In the genomic region with DNA sequence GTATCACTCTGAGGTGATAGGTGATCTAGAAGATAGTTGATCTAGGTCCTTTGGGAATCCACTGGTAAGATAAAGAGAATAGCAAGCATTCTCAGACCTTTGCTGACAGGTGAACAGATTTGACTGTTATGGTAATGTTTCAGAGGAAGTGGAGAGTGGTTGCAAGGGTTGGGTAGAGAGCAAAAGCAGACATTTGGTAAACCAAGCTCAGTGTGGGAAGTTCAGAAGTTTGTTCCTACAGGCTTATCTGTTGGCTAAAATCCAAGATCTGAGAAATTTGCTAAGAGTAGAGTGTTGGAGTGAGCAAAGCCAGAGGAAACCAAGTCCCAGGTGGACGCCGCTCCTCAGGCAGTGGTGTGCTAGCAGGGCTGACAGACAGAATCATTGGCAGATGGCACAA, we compare ENCODE assay signal across 17 mouse cellular contexts. TPM values are rescaled to one million over a fixed set of nuclear protein-coding genes. Genes with fewer than 3 reads are reported as not detected.
"Had no signal": no experiment of that assay in that cellular context is flagged by ENCODE, and none has a peak within 500 bp of the region (broad histone marks: within the 10 kb centered on the region; RNA-seq: fewer than 3 reads in every experiment).

No protein-coding gene starts in this region.

- H3K4me2 ChIP-seq: liver, embryonic 15.5 days; lung, embryonic 15.5 days; midbrain, embryonic 12.5 days; neural tube, embryonic 12.5 days; stomach, embryonic 15.5 days had no signal

- H3K4me3 ChIP-seq: liver, embryonic 15.5 days; lung, embryonic 15.5 days; midbrain, embryonic 10.5 days; midbrain, embryonic 12.5 days; myocyte; neural tube, embryonic 12.5 days; stomach, embryonic 15.5 days had no signal

- H3K27me3 ChIP-seq: liver, embryonic 15.5 days; lung, embryonic 15.5 days; midbrain, embryonic 12.5 days; neural tube, embryonic 12.5 days; stomach, embryonic 15.5 days had no signal

- DNase-seq: lung, adult 18-20 months; lung, postnatal 4 days; midbrain, embryonic 14.5 days; right cerebral cortex, postnatal 14 days; thymus, adult 2 months; thymus, postnatal 25 days; thymus, postnatal 4 days had no signal

- H3K9me3 ChIP-seq: liver, embryonic 15.5 days; lung, embryonic 15.5 days; midbrain, embryonic 10.5 days; midbrain, embryonic 12.5 days; neural tube, embryonic 12.5 days; stomach, embryonic 15.5 days had no signal

- ATAC-seq: lung, postnatal 0 days; midbrain, embryonic 16.5 days had no signal

- H3K9ac ChIP-seq: liver, embryonic 15.5 days; lung, embryonic 15.5 days; midbrain, embryonic 12.5 days; neural tube, embryonic 12.5 days; stomach, embryonic 15.5 days had no signal

- H3K4me1 ChIP-seq: liver, embryonic 15.5 days; lung, embryonic 15.5 days; midbrain, embryonic 10.5 days; midbrain, embryonic 12.5 days; neural tube, embryonic 12.5 days; stomach, embryonic 15.5 days had no signal

- H3K27ac ChIP-seq: liver, embryonic 15.5 days; lung, embryonic 15.5 days; midbrain, embryonic 10.5 days; midbrain, embryonic 12.5 days; neural tube, embryonic 12.5 days; stomach, embryonic 15.5 days; stomach, postnatal 0 days had no signal

RNA-seq across cellular contexts. Expression of a gene that starts 28.1 kb away (rescaled TPM):
- polyA plus RNA-seq: myocyte had no signal
